Mouse (Mus musculus): ENCODE results near the gene Aig1. TPM values are rescaled to one million over a fixed set of nuclear protein-coding genes. Genes with fewer than 3 reads are reported as not detected.

Aig1 gene
- total and polyA plus RNA-seq, 3 experiments: 0.13 TPM; not detected in 2

DNA sequence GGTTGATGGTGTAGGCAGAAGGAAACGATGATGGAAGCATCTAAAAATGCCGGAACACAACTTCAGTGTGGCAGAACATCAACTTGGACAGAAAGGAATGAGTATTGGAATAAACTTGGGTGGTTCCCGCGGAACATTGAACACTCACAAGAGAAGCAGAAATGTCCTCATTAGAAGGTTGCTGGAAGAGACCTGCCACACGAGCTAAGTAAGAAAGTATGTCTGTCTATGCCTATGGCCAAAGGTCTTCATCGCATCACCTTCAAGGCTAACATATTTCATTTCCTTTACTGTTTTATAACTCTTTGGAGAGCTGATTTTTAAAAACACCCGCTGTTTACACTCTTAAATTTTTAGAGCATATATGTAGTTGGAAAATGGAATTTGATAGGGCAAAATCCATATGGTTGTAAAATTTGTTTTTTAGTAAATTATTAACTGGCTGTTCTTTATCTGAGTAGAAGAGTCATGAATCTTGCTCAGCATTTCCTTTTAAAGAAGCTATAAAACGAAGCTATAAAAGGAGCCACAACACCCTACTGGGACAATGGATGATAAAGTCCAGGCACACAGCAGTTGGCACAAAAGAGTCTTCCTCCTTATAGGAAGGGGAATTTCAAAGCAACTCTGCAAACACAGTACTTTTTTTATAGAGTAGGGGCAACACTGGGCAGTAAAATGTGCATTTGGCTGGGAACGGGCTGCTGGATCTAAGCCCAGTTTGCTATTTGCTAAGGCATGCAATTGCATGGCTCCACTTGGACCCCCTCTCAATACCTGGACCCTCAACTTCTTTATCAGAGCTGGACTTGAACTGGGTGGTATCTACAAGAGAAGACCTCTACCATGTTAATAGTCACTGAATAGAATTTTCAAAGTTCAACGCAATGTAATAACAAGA lies 14.4 kb upstream of the Aig1 start:
- Histone ChIP-seq H3K79me2 (ENCODE audit: control insufficient read depth, insufficient read depth, low read length, poor library complexity) (no peaks in the 10 kb centered on the region), H3K4me3 (ENCODE audit: control insufficient read depth in 1 of 2, insufficient read depth in 1 of 2, low read depth in 2 of 2, low read length in 2 of 2) (no peak overlapping the region), H3K36me3 (ENCODE audit: control insufficient read depth in 1 of 2, insufficient read depth in 2 of 2, low read length in 2 of 2) (no peaks in the 10 kb centered on the region), H3K9ac (ENCODE audit: control insufficient read depth, low read depth, low read length, poor library complexity, severe bottlenecking) (no peak overlapping the region), H3K9me3 (replicated peaks; ENCODE audit: insufficient read depth, low read length) (no peaks in the 10 kb centered on the region), H3K4me1 (ENCODE audit: control insufficient read depth in 1 of 2, insufficient read depth in 2 of 2, low read length in 2 of 2) (no peaks in the 10 kb centered on the region), H3K27ac (ENCODE audit: control insufficient read depth, low read depth, low read length) (no peak overlapping the region), H3K27me3 (ENCODE audit: control insufficient read depth in 1 of 2, insufficient read depth in 2 of 2, low read length in 2 of 2) (no peaks in the 10 kb centered on the region)
- DNase-seq (ENCODE audit: low read depth, low spot score): no peak
- no peak for TF ChIP-seq ZC3H11A (IDR thresholded peaks at IDR 0.05; ENCODE audit: low read depth, low read length)
- no peak for TF ChIP-seq USF1 (IDR thresholded peaks at IDR 0.05; ENCODE audit: low read depth, low read length)
- TF ChIP-seq ZNF384 (IDR thresholded peaks at IDR 0.05; ENCODE audit: low read depth, low read length): no peak
- no peak for TF ChIP-seq TCF12 (IDR thresholded peaks at IDR 0.05; ENCODE audit: low read depth, low read length)
- no peak for TF ChIP-seq HCFC1 (IDR thresholded peaks at IDR 0.05; ENCODE audit: low read depth, low read length)
- TF ChIP-seq ZKSCAN1 (IDR thresholded peaks at IDR 0.05; ENCODE audit: low read depth, low read length): no peak
- no peak for TF ChIP-seq TBP (IDR thresholded peaks at IDR 0.05; ENCODE audit: low read depth, low read length)
- no peak for TF ChIP-seq CHD2 (IDR thresholded peaks at IDR 0.05; ENCODE audit: low read length)
- TF ChIP-seq MYB (IDR thresholded peaks at IDR 0.05; ENCODE audit: low read depth, low read length): no peak

DNA sequence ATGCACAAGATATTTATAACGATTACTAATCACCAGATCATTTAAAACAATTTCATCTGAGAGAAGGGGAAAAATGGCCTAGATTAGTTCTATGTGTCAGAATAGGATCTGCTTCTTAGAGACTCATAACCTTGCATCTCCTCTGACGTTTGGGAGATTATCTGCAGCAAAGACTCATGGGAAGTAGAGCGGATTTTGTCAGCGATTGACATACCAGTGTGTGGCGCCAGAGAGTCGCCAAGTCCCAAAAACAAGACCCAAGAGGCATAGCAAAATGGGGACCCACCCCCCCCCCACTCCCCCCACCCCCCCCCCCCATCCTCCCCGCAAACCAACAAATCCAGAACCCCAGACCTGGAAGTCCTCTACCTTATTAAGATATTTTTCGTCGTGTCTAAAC lies 13.7 kb upstream of the Aig1 start:
- H3K27ac ChIP-seq (ENCODE audit: control insufficient read depth, low read depth, low read length): no peak overlapping the region
- H3K9ac ChIP-seq (ENCODE audit: control insufficient read depth, low read depth, low read length, poor library complexity, severe bottlenecking): no peak overlapping the region
- no peaks in the 10 kb centered on the region for H3K79me2 ChIP-seq (ENCODE audit: control insufficient read depth, insufficient read depth, low read length, poor library complexity)
- H3K36me3 ChIP-seq (ENCODE audit: control insufficient read depth in 1 of 2, insufficient read depth in 2 of 2, low read length in 2 of 2): no peaks in the 10 kb centered on the region
- no peaks in the 10 kb centered on the region for H3K9me3 ChIP-seq (replicated peaks; ENCODE audit: insufficient read depth, low read length)
- no peaks in the 10 kb centered on the region for H3K27me3 ChIP-seq (ENCODE audit: control insufficient read depth in 1 of 2, insufficient read depth in 2 of 2, low read length in 2 of 2)
- no peak for TF ChIP-seq TCF12 (IDR thresholded peaks at IDR 0.05; ENCODE audit: low read depth, low read length)
- TF ChIP-seq POLR2AphosphoS2 (IDR thresholded peaks at IDR 0.05; ENCODE audit: low read length): no peak
- TF ChIP-seq MXI1 (IDR thresholded peaks at IDR 0.05; ENCODE audit: low read depth, low read length): no peak
- TF ChIP-seq MYC (IDR thresholded peaks at IDR 0.05; ENCODE audit: low read depth, low read length): no peak
- no peak for TF ChIP-seq CHD2 (IDR thresholded peaks at IDR 0.05; ENCODE audit: low read length)
- no peak for TF ChIP-seq E2F4 (IDR thresholded peaks at IDR 0.05; ENCODE audit: borderline replicate concordance, low read depth, low read length)
- no peak for TF ChIP-seq POLR2A (IDR thresholded peaks at IDR 0.05; ENCODE audit: control insufficient read depth in 1 of 2, insufficient read depth in 1 of 2, low read depth in 1 of 2, low read length in 2 of 2, poor library complexity in 1 of 2)
- no peaks in the 10 kb centered on the region for H3K4me1 ChIP-seq (ENCODE audit: control insufficient read depth in 1 of 2, insufficient read depth in 2 of 2, low read length in 2 of 2)
- DNase-seq (ENCODE audit: low read depth, low spot score): no peak
- H3K4me3 ChIP-seq (ENCODE audit: control insufficient read depth in 1 of 2, insufficient read depth in 1 of 2, low read depth in 2 of 2, low read length in 2 of 2): no peak overlapping the region

DNA sequence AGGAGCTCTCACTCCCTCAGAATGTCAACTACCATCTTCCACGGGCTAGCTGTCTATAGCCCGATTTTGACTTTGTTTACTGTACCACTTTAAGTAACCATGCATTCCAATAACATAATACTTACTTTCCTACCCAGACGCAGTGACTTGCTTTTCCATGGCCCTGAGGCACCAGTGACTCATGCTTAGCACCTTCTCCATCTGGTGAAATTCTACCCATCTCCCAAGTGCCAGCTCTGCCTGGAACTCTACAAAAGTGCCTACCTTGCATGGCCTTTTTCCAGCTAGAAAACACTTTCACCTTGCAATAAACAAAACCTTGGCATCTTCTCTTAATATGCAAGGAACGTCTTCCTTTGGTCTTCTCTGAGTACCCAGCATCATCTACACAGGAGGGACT lies 9.9 kb upstream of the Aig1 start:
- Histone ChIP-seq H3K4me1 (ENCODE audit: control insufficient read depth in 1 of 2, insufficient read depth in 2 of 2, low read length in 2 of 2) (no peaks in the 10 kb centered on the region), H3K36me3 (ENCODE audit: control insufficient read depth in 1 of 2, insufficient read depth in 2 of 2, low read length in 2 of 2) (no peaks in the 10 kb centered on the region), H3K9ac (ENCODE audit: control insufficient read depth, low read depth, low read length, poor library complexity, severe bottlenecking) (no peak overlapping the region), H3K4me3 (ENCODE audit: control insufficient read depth in 1 of 2, insufficient read depth in 1 of 2, low read depth in 2 of 2, low read length in 2 of 2) (no peak overlapping the region), H3K27ac (ENCODE audit: control insufficient read depth, low read depth, low read length) (no peak overlapping the region), H3K79me2 (ENCODE audit: control insufficient read depth, insufficient read depth, low read length, poor library complexity) (no peaks in the 10 kb centered on the region), H3K9me3 (replicated peaks; ENCODE audit: insufficient read depth, low read length) (no peaks in the 10 kb centered on the region), H3K27me3 (ENCODE audit: control insufficient read depth in 1 of 2, insufficient read depth in 2 of 2, low read length in 2 of 2) (no peaks in the 10 kb centered on the region)
- no peak for DNase-seq (ENCODE audit: low read depth, low spot score)
- TF ChIP-seq USF1 (IDR thresholded peaks at IDR 0.05; ENCODE audit: low read depth, low read length) (no peak), POLR2AphosphoS2 (IDR thresholded peaks at IDR 0.05; ENCODE audit: low read length) (no peak), UBTF (IDR thresholded peaks at IDR 0.05; ENCODE audit: borderline replicate concordance, insufficient read depth, low read depth, low read length) (no peak), CHD2 (IDR thresholded peaks at IDR 0.05; ENCODE audit: low read length) (no peak), TBP (IDR thresholded peaks at IDR 0.05; ENCODE audit: low read depth, low read length) (no peak), USF2 (IDR thresholded peaks at IDR 0.05; ENCODE audit: borderline replicate concordance in 1 of 2, insufficient read depth in 1 of 2, low read depth in 1 of 2, low read length in 2 of 2) (no peak), E2F4 (IDR thresholded peaks at IDR 0.05; ENCODE audit: borderline replicate concordance, low read depth, low read length) (no peak), NELFE (IDR thresholded peaks at IDR 0.05; ENCODE audit: low read depth, low read length) (no peak), RAD21 (IDR thresholded peaks at IDR 0.05; ENCODE audit: low read depth, low read length) (no peak), TAL1 (IDR thresholded peaks at IDR 0.05; ENCODE audit: low read length) (no peak), EP300 (IDR thresholded peaks at IDR 0.05; ENCODE audit: low read depth in 1 of 2, low read length in 2 of 2) (no peak), ZKSCAN1 (IDR thresholded peaks at IDR 0.05; ENCODE audit: low read depth, low read length) (no peak), SMC3 (IDR thresholded peaks at IDR 0.05; ENCODE audit: low read depth, low read length) (no peak), HCFC1 (IDR thresholded peaks at IDR 0.05; ENCODE audit: low read depth, low read length) (no peak), ZMIZ1 (IDR thresholded peaks at IDR 0.05; ENCODE audit: low read depth, low read length) (no peak), SIN3A (IDR thresholded peaks at IDR 0.05; ENCODE audit: low read length) (no peak)
